ENCODE assay signal across 22 mouse cellular contexts in genomic region chr17:34138655-34139054, GRCm38 (mm10). TPM values are rescaled to one million over a fixed set of nuclear protein-coding genes. Genes with fewer than 3 reads are reported as not detected.
DNase-seq lines count a peak whose midpoint lies in the region; ATAC-seq and TF ChIP-seq lines count a peak whose summit lies in the region.
"Had no signal": no experiment of that assay in that cellular context is flagged by ENCODE, and none has a peak within 500 bp of the region (broad histone marks: within the 10 kb centered on the region; RNA-seq: fewer than 3 reads in every experiment).

No protein-coding gene starts in this region.

- ATAC-seq in heart, embryonic 13.5 days (ENCODE audit: extremely low read depth, insufficient number of reproducible peaks, low FRiP score, low TSS enrichment): no peak
- no peak for ATAC-seq in heart, embryonic 12.5 days (ENCODE audit: insufficient number of reproducible peaks, low FRiP score)
- no peak for ATAC-seq in kidney, postnatal 0 days (replicated peaks; ENCODE audit: low FRiP score, low read depth)
- no peak for ATAC-seq in embryonic facial prominence, embryonic 14.5 days (ENCODE audit: low read depth)
- ATAC-seq: forebrain, embryonic 16.5 days; liver, postnatal 0 days had no signal

- peaks cover 25% of the 10 kb centered on the region for H3K4me1 ChIP-seq in heart, embryonic 13.5 days
- peaks cover 11% of the 10 kb centered on the region for H3K4me1 ChIP-seq in heart, embryonic 12.5 days (replicated peaks)
- 0 out of 2 replicates have a peak, but pooled peaks cover 14% of the 10 kb centered on the region for H3K4me1 ChIP-seq in kidney, postnatal 0 days (replicated peaks; ENCODE audit: insufficient read depth, low read length)
- peaks cover 14% of the 10 kb centered on the region for H3K4me1 ChIP-seq in embryonic facial prominence, embryonic 14.5 days (ENCODE audit: control insufficient read depth, insufficient read depth, low read length)

- 69% methylated on average over 7 of the region's 7 CpGs for WGBS in heart, embryonic 13.5 days
- 75% methylated on average over 7 of the region's 7 CpGs for WGBS in heart, embryonic 12.5 days
- WGBS in kidney, postnatal 0 days: 83% methylated on average over 7 of the region's 7 CpGs
- 82% methylated on average over 7 of the region's 7 CpGs for WGBS in embryonic facial prominence, embryonic 14.5 days

- no peak overlapping the region for H3K27ac ChIP-seq in heart, embryonic 13.5 days (replicated peaks)
- no peak overlapping the region for H3K27ac ChIP-seq in heart, embryonic 12.5 days (ENCODE audit: poor library complexity, severe bottlenecking)
- no peak overlapping the region for H3K27ac ChIP-seq in kidney, postnatal 0 days
- H3K27ac ChIP-seq in embryonic facial prominence, embryonic 14.5 days (replicated peaks; ENCODE audit: low read depth, low read length): no peak overlapping the region
- H3K27ac ChIP-seq: embryonic facial prominence, embryonic 13.5 days had no signal

- no peak for DNase-seq in kidney, postnatal 0 days (ENCODE audit: low spot score)
- DNase-seq in kidney, adult 8-10 months: no peak
- no peak for DNase-seq in embryonic facial prominence, embryonic 14.5 days (ENCODE audit: low spot score)
- DNase-seq in layer of hippocampus, adult 8-10 months (ENCODE audit: low spot score in 2 of 2): no peak
- no peak for DNase-seq in layer of hippocampus, adult 18-20 months (ENCODE audit: low spot score in 2 of 2)
- DNase-seq: B cell, adult 2 months; cerebellum, adult 11 months; cerebellum, postnatal 10 days; gastrocnemius, postnatal 14 days; left cerebral cortex, postnatal 4 days; liver, postnatal 0 days; thymus, postnatal 14 days had no signal

- H3K27me3 ChIP-seq in heart, embryonic 13.5 days (replicated peaks): peaks cover 74% of the 10 kb centered on the region
- peaks cover 69% of the 10 kb centered on the region for H3K27me3 ChIP-seq in heart, embryonic 12.5 days (replicated peaks)
- no peaks in the 10 kb centered on the region for H3K27me3 ChIP-seq in kidney, postnatal 0 days (ENCODE audit: insufficient read depth, low read length)
- H3K27me3 ChIP-seq in embryonic facial prominence, embryonic 14.5 days (replicated peaks; ENCODE audit: control insufficient read depth, insufficient read depth, low read length): peaks cover 27% of the 10 kb centered on the region
- H3K27me3 ChIP-seq: CH12.LX had no signal

- H3K9me3 ChIP-seq in heart, embryonic 13.5 days: no peaks in the 10 kb centered on the region
- no peaks in the 10 kb centered on the region for H3K9me3 ChIP-seq in heart, embryonic 12.5 days (replicated peaks)
- no peaks in the 10 kb centered on the region for H3K9me3 ChIP-seq in kidney, postnatal 0 days (replicated peaks; ENCODE audit: low read length)
- H3K9me3 ChIP-seq in embryonic facial prominence, embryonic 14.5 days (ENCODE audit: control insufficient read depth, low read length): no peaks in the 10 kb centered on the region
- H3K9me3 ChIP-seq: embryonic facial prominence, embryonic 13.5 days had no signal

- H3K4me2 ChIP-seq in heart, embryonic 13.5 days: peak overlapping the region; percentile 76; the same call in 1 of the 2 replicates
- H3K4me2 ChIP-seq in heart, embryonic 12.5 days: no peak overlapping the region
- H3K4me2 ChIP-seq in kidney, postnatal 0 days (ENCODE audit: low read length): peak overlapping the region; percentile 69
- no peak overlapping the region for H3K4me2 ChIP-seq in embryonic facial prominence, embryonic 14.5 days (ENCODE audit: low read depth, low read length)

- H3K4me3 ChIP-seq in heart, embryonic 13.5 days: peak overlapping the region; percentile 52
- H3K4me3 ChIP-seq in heart, embryonic 12.5 days: no peak overlapping the region
- H3K4me3 ChIP-seq in kidney, postnatal 0 days (replicated peaks; ENCODE audit: low read depth, low read length): no peak overlapping the region
- no peak overlapping the region for H3K4me3 ChIP-seq in embryonic facial prominence, embryonic 14.5 days (ENCODE audit: low read depth, low read length)

- no peaks in the 10 kb centered on the region for H3K36me3 ChIP-seq in heart, embryonic 13.5 days
- no peaks in the 10 kb centered on the region for H3K36me3 ChIP-seq in heart, embryonic 12.5 days
- H3K36me3 ChIP-seq in kidney, postnatal 0 days (ENCODE audit: insufficient read depth, low read length): no peaks in the 10 kb centered on the region
- H3K36me3 ChIP-seq in embryonic facial prominence, embryonic 14.5 days (ENCODE audit: control insufficient read depth, insufficient read depth, low read length): no peaks in the 10 kb centered on the region
- H3K36me3 ChIP-seq: embryonic facial prominence, embryonic 13.5 days had no signal

- no peak overlapping the region for H3K9ac ChIP-seq in heart, embryonic 13.5 days
- no peak overlapping the region for H3K9ac ChIP-seq in heart, embryonic 12.5 days
- no peak overlapping the region; the same call in 1 of the 2 replicates for H3K9ac ChIP-seq in kidney, postnatal 0 days (ENCODE audit: low read depth, low read length)
- 0 out of 2 replicates have a peak overlapping the region, but pooled peaks have one; percentile 16 for H3K9ac ChIP-seq in embryonic facial prominence, embryonic 14.5 days (ENCODE audit: low read depth, low read length)
- H3K9ac ChIP-seq: liver, postnatal 0 days had no signal

- no peak for TF ChIP-seq CTCF in kidney, postnatal 0 days (IDR thresholded peaks at IDR 0.05; ENCODE audit: low read depth)

RNA-seq across cellular contexts. Expression of gene H2-DMb2, which starts 4.5 kb away (rescaled TPM):
- polyA plus RNA-seq in heart, embryonic 13.5 days (2015; fragmentation: Nextera tagmentation; extraction: Ambion mirVana): 0.15 and 0.20 TPM in 2 replicates
- polyA plus RNA-seq in heart, embryonic 12.5 days (2016; fragmentation: Nextera tagmentation; extraction: Ambion mirVana): 0.21 TPM in 1 of 2 replicates, not detected in the other
- polyA plus RNA-seq in kidney, postnatal 0 days (2015; fragmentation: Nextera tagmentation; extraction: Ambion mirVana): 15.3 and 19.4 TPM in 2 replicates
- polyA plus RNA-seq in embryonic facial prominence, embryonic 14.5 days (2014; fragmentation: Nextera tagmentation; extraction: Ambion mirVana): 0.22 and 0.39 TPM in 2 replicates
- 1 to 10 TPM in 2 of 4 experiments, under 1 TPM in 2; 0.51 to 3.5 (median 2.1) TPM for total RNA-seq in layer of hippocampus, adult 8-10 months (2022)
- 1 to 10 TPM; 1.3 to 1.6 TPM for total RNA-seq in layer of hippocampus, adult 18-20 months (2021)
- polyA plus RNA-seq: neural tube, embryonic 11.5 days had no signal

RNA-seq across cellular contexts. Expression of gene H2-DMb1, which starts 14.2 kb away (rescaled TPM):
- 0.24 and 0.27 TPM in 2 replicates for polyA plus RNA-seq in heart, embryonic 13.5 days (2015; fragmentation: Nextera tagmentation; extraction: Ambion mirVana)
- 0.33 and 0.41 TPM in 2 replicates for polyA plus RNA-seq in heart, embryonic 12.5 days (2016; fragmentation: Nextera tagmentation; extraction: Ambion mirVana)
- polyA plus RNA-seq in kidney, postnatal 0 days (2015; fragmentation: Nextera tagmentation; extraction: Ambion mirVana): 12.9 and 13.5 TPM in 2 replicates
- polyA plus RNA-seq in embryonic facial prominence, embryonic 14.5 days (2014; fragmentation: Nextera tagmentation; extraction: Ambion mirVana): 2.8 and 4.3 TPM in 2 replicates
- total RNA-seq in layer of hippocampus, adult 8-10 months (2022): 1 to 10 TPM; 3.4 to 9.7 (median 6.0) TPM
- total RNA-seq in layer of hippocampus, adult 18-20 months (2021): 1 to 10 TPM; 3.2 to 3.8 TPM
- total RNA-seq: MEL had no signal
- polyA plus RNA-seq: neural tube, embryonic 11.5 days had no signal

RNA-seq across cellular contexts. Expression of gene Brd2, which starts 16.2 kb away (rescaled TPM):
- polyA plus RNA-seq in heart, embryonic 13.5 days (2015; fragmentation: Nextera tagmentation; extraction: Ambion mirVana): 69.0 and 70.0 TPM in 2 replicates
- polyA plus RNA-seq in heart, embryonic 12.5 days (2016; fragmentation: Nextera tagmentation; extraction: Ambion mirVana): 89.4 and 90.6 TPM in 2 replicates
- 90.2 and 100 TPM in 2 replicates for polyA plus RNA-seq in kidney, postnatal 0 days (2015; fragmentation: Nextera tagmentation; extraction: Ambion mirVana)
- polyA plus RNA-seq in embryonic facial prominence, embryonic 14.5 days (2014; fragmentation: Nextera tagmentation; extraction: Ambion mirVana): 103 and 105 TPM in 2 replicates
- total RNA-seq in layer of hippocampus, adult 8-10 months (2022): 100 to 1,000 TPM; 190 to 204 (median 197) TPM
- 100 to 1,000 TPM; 184 to 185 TPM for total RNA-seq in layer of hippocampus, adult 18-20 months (2021)

RNA-seq across cellular contexts. Expression of gene H2-DMa, which starts 19.3 kb away (rescaled TPM):
- polyA plus RNA-seq in heart, embryonic 13.5 days (2015; fragmentation: Nextera tagmentation; extraction: Ambion mirVana): 6.0 TPM in 2 replicates
- polyA plus RNA-seq in heart, embryonic 12.5 days (2016; fragmentation: Nextera tagmentation; extraction: Ambion mirVana): 3.9 and 7.8 TPM in 2 replicates
- 18.6 and 20.6 TPM in 2 replicates for polyA plus RNA-seq in kidney, postnatal 0 days (2015; fragmentation: Nextera tagmentation; extraction: Ambion mirVana)
- polyA plus RNA-seq in embryonic facial prominence, embryonic 14.5 days (2014; fragmentation: Nextera tagmentation; extraction: Ambion mirVana): 13.6 and 14.9 TPM in 2 replicates
- total RNA-seq in layer of hippocampus, adult 8-10 months (2022): 10 to 100 TPM; 31.5 to 37.7 (median 34.2) TPM
- 10 to 100 TPM; 27.4 to 32.5 TPM for total RNA-seq in layer of hippocampus, adult 18-20 months (2021)

RNA-seq across cellular contexts. Expression of gene H2-Oa, which starts 46.5 kb away (rescaled TPM):
- 0.23 TPM in 2 replicates for polyA plus RNA-seq in heart, embryonic 13.5 days (2015; fragmentation: Nextera tagmentation; extraction: Ambion mirVana)
- 0.26 and 0.37 TPM in 2 replicates for polyA plus RNA-seq in heart, embryonic 12.5 days (2016; fragmentation: Nextera tagmentation; extraction: Ambion mirVana)
- 0.83 and 0.95 TPM in 2 replicates for polyA plus RNA-seq in kidney, postnatal 0 days (2015; fragmentation: Nextera tagmentation; extraction: Ambion mirVana)
- polyA plus RNA-seq in embryonic facial prominence, embryonic 14.5 days (2014; fragmentation: Nextera tagmentation; extraction: Ambion mirVana): 0.36 and 0.76 TPM in 2 replicates
- total RNA-seq in layer of hippocampus, adult 8-10 months (2022): 1 to 10 TPM in 2 of 4 experiments, not detected in 2; 2.6 to 3.6 TPM
- total RNA-seq in layer of hippocampus, adult 18-20 months (2021): not detected
- total RNA-seq: gastrocnemius, postnatal 14 days; layer of hippocampus, postnatal 14 days; left cerebral cortex, postnatal 4 days had no signal
- polyA plus RNA-seq: heart, postnatal 0 days; midbrain, embryonic 14.5 days had no signal

Comparison
In these comparisons a context has a peak if more than half of its experiments do, and no peak if none do; other contexts are left out.
1. H3K4me2 ChIP-seq: peak in heart, embryonic 13.5 days (single experiment) and kidney, postnatal 0 days (single experiment); none in heart, embryonic 12.5 days (single experiment) and embryonic facial prominence, embryonic 14.5 days (single experiment).
2. RNA of gene H2-DMb2, which starts 4.5 kb away (polyA plus RNA-seq): 15.3 to 19.4 TPM in kidney, postnatal 0 days; 0.22 to 0.39 TPM in embryonic facial prominence, embryonic 14.5 days, 0.15 to 0.20 TPM in heart, embryonic 13.5 days and 0.21 TPM in heart, embryonic 12.5 days; every median in the first group is over 10 times any median in the second.